ENCODE assay signal across 32 mouse cellular contexts in the genomic region with DNA sequence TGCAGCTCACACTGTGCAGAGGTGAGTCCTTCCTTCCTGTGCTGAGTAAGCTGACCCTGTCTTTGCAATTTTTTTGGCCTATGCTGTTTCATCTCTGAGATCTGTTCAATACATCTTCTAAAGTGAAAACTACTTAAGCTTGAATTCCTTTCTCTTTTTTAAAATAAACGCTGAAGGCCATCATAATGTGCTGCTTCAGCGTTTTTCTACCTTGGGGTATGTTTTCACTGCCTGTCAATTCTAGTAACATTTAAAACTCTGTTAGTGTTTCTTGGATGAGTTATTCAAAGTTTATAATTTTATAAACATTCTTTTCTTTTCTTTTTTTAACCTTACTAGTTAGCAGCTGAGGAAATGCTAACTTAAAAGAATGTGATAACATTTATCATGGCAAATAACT.
"Had no signal": no experiment of that assay in that cellular context is flagged by ENCODE, and none has a peak within 500 bp of the region (broad histone marks: within the 10 kb centered on the region; RNA-seq: fewer than 3 reads in every experiment).

No protein-coding gene starts in this region.

- DNase-seq: left cerebral cortex, postnatal 4 days; liver; liver, embryonic 13.5 days; liver, postnatal 0 days; lung, adult 18-20 months; lung, adult 2 months; lung, embryonic 14.5 days; lung, postnatal 10 days; lung, postnatal 14 days; lung, postnatal 36 days; lung, postnatal 4 days; midbrain, embryonic 14.5 days had no signal

- H3K27me3 ChIP-seq: limb, embryonic 12.5 days; limb, embryonic 13.5 days; limb, embryonic 15.5 days; liver, embryonic 12.5 days; liver, embryonic 13.5 days; liver, embryonic 15.5 days; lung, embryonic 15.5 days; megakaryocyte, embryonic 14.5 days; midbrain, embryonic 12.5 days; midbrain, embryonic 13.5 days; midbrain, embryonic 15.5 days; neural tube, embryonic 12.5 days had no signal

- H3K9me3 ChIP-seq: limb, embryonic 10.5 days; limb, embryonic 12.5 days; limb, embryonic 13.5 days; limb, embryonic 15.5 days; liver, embryonic 12.5 days; liver, embryonic 13.5 days; liver, embryonic 15.5 days; lung, embryonic 15.5 days; megakaryocyte, embryonic 14.5 days; midbrain, embryonic 10.5 days; midbrain, embryonic 12.5 days; midbrain, embryonic 13.5 days; midbrain, embryonic 15.5 days; neural tube, embryonic 12.5 days had no signal

- H3K27ac ChIP-seq: limb, embryonic 10.5 days; limb, embryonic 12.5 days; limb, embryonic 13.5 days; limb, embryonic 15.5 days; liver, embryonic 12.5 days; liver, embryonic 13.5 days; liver, embryonic 14.5 days; liver, embryonic 15.5 days; lung, embryonic 15.5 days; macrophage; midbrain, embryonic 10.5 days; midbrain, embryonic 12.5 days; midbrain, embryonic 13.5 days; midbrain, embryonic 15.5 days; neural tube, embryonic 12.5 days had no signal

- H3K4me1 ChIP-seq: limb, embryonic 10.5 days; limb, embryonic 12.5 days; limb, embryonic 13.5 days; liver, embryonic 12.5 days; liver, embryonic 13.5 days; liver, embryonic 15.5 days; midbrain, embryonic 10.5 days; midbrain, embryonic 15.5 days; neural tube, embryonic 12.5 days had no signal

- H3K4me2 ChIP-seq: limb, embryonic 12.5 days; limb, embryonic 13.5 days; limb, embryonic 15.5 days; liver, embryonic 11.5 days; liver, embryonic 12.5 days; liver, embryonic 13.5 days; liver, embryonic 15.5 days; lung, embryonic 14.5 days; lung, embryonic 15.5 days; midbrain, embryonic 11.5 days; midbrain, embryonic 12.5 days; midbrain, embryonic 13.5 days; midbrain, embryonic 15.5 days; neural tube, embryonic 12.5 days had no signal

- H3K4me3 ChIP-seq: limb, embryonic 10.5 days; limb, embryonic 12.5 days; limb, embryonic 13.5 days; limb, embryonic 15.5 days; liver, embryonic 12.5 days; liver, embryonic 13.5 days; liver, embryonic 15.5 days; lung, embryonic 15.5 days; megakaryocyte, embryonic 14.5 days; midbrain, embryonic 10.5 days; midbrain, embryonic 12.5 days; midbrain, embryonic 13.5 days; midbrain, embryonic 15.5 days; myocyte; neural tube, embryonic 12.5 days had no signal

- ATAC-seq: liver, embryonic 12.5 days; liver, postnatal 0 days; lung, postnatal 0 days; midbrain, embryonic 13.5 days; midbrain, embryonic 15.5 days; midbrain, embryonic 16.5 days had no signal

- H3K9ac ChIP-seq: limb, embryonic 12.5 days; limb, embryonic 13.5 days; limb, embryonic 15.5 days; liver, embryonic 12.5 days; liver, embryonic 13.5 days; liver, embryonic 14.5 days; liver, embryonic 15.5 days; liver, postnatal 0 days; lung, embryonic 14.5 days; lung, embryonic 15.5 days; midbrain, embryonic 12.5 days; midbrain, embryonic 13.5 days; midbrain, embryonic 15.5 days; neural tube, embryonic 12.5 days had no signal
